Mouse (Mus musculus) lung, adult 2 months (tissue): ENCODE measurements at regions not wholly inside any gene's neighbourhood (a gene's known extent, or its start where the extent isn't known, plus 50 kb on each side); places are given as distances from the start of the nearest gene placed in this dataset.

Experiments
- CTCF ChIP-seq: fragments of 200-500 bp; IDR thresholded peaks from 2 replicates; pipeline ENCODE4 v1.5.1; 2011; ENCODE audit warnings: mild to moderate bottlenecking, low read length, control low read depth; ENCODE audit not compliant: insufficient read depth
- POLR2A ChIP-seq: fragments of 200-500 bp; IDR thresholded peaks from 2 replicates; pipeline ENCODE4 v1.6.1; 2011; ENCODE audit warnings: low read depth, mild to moderate bottlenecking, control low read depth, low read length, borderline replicate concordance; ENCODE audit errors: extremely low read depth

GRCm38 (mm10) chr9:59202654-59203514, 88.5 kb upstream of the Adpgk start:
- TF ChIP-seq CTCF (no peak), POLR2A (no peak)
